Mouse (Mus musculus) neutrophil, adult 65 days (primary cell): Measurements from ENCODE around the gene Mrpl45. TPM values are rescaled to one million over a fixed set of nuclear protein-coding genes. Genes with fewer than 3 reads are reported as not detected.

Experiments used
- total RNA-seq: library from RNA; stranded (reverse); gene quantifications from 2 replicates; pipeline ENCODE4 v1.2.4, GENCODE M21; 2023

Gene Mrpl45
- 9.8 and 12.8 TPM in 2 replicates for total RNA-seq

DNA sequence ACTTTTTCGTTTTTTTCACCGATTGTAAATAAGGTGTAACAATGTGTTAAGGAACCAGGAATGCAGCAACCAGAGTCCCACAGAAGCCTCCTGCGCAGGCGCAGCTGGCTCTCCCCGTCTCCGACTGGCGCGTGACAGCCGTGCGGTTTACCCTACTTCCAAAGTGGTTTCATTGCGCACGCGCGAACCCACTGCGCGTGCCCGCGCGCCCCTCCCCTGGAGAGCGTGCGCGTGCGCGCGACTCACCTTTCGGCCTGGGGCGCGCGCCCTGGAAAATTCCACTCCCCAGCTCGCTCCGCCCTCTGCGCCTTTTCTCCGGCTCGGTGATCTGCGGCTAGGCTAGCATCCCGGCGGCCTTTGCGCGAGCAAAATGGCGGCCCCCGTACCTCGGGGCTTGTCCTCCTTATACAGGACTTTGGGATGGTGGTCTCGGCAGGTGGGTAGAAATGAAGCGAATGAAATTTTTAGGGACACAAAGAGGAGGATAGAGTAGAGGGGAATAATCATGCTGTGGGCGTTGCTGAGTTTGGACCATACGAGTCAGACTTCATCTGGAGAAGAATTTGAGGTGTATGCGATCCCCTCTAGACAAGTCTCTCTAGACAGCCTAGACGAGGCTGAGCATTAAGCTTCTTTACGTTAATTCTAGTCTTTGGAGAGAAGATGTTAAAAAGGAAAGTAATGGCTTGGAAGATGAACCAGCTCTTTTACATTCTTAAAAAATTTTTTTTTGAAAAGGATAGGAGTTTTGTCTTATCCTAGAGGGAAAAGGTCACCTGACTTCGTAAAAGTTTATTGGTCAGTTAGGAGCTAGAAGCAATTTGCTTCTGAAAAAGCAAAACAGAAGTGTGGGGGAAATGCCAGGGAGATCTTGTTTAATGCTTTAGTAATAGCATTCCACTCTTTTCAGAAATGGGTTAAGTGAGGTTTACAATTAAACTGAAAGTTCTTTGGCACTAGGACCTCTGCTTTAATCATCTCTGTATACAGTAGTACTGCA, at the start of gene Mrpl45:
Mrpl45 (plus strand) TSS at position 213 of the 1,000 bp plus-strand sequence.

GRCm38 (mm10) chr11:97280216-97280861, 35.2 kb upstream of the Mrpl45 start, which contains the start of gene Npepps:
Gene Npepps (minus strand): TSS chr11:97280638.

GRCm38 (mm10) chr11:97352027-97352684, 36.6 kb downstream of the Mrpl45 start, which contains the start of gene Gpr179:
Gene Gpr179 (minus strand): TSS chr11:97352077.

DNA sequence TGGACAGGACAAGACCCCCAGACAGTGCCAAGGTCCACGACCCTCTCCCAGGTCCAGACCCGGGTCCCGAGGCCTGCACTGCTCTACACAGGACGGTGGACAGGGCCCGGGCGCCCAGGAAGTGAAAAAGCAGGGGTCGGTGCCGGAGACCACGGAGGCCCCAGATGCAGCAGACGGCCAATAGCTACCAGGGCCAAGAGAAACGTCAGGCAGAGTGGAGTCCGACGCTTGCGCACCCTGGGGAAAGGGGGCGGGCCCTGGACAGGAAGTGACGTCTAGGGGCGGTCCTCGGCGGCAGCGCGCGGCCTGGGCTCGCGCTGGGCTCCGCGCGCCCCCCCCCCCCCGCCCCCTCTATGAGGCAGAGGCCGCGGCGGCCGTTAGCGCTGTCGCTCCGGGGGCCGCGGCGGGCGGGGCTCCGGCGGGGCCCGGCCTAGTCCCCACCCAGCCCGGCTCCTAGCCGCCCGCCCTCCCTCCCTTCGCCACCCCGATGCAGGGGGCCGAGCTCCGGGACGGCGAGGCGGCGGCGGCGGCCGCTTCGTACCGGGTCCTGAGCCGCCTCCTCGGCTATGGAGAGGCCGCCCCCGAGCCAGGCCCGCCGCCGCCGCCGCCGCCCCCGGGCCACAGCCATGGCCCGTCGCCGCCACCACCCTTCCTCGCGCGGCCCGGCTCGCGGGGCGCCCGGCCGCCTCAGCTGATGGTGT, 46.6 kb downstream of the Mrpl45 start, which contains the start of gene Socs7:
Socs7 (plus strand) TSS at position 604 of the 701 bp plus-strand sequence.

Other genes with a start within 250 kb of the Mrpl45 start
- not detected in 2 replicates for gene Tbx21, start 200.4 kb upstream of the Mrpl45 start, total RNA-seq
- gene Tbkbp1, start 164.2 kb upstream of the Mrpl45 start, total RNA-seq = 41.1 and 50.6 TPM in 2 replicates
- 70.1 and 104 TPM in 2 replicates for gene Kpnb1, start 127.8 kb upstream of the Mrpl45 start, total RNA-seq
- 175 and 265 TPM in 2 replicates for gene Npepps, start 35.1 kb upstream of the Mrpl45 start, total RNA-seq
- gene Gpr179, start 36.4 kb downstream of the Mrpl45 start, total RNA-seq = not detected in 2 replicates
- gene Socs7, start 46.8 kb downstream of the Mrpl45 start, total RNA-seq = 5.8 and 12.0 TPM in 2 replicates
- 36.3 and 40.0 TPM in 2 replicates for gene Arhgap23, start 99.8 kb downstream of the Mrpl45 start, total RNA-seq
- gene 4933428G20Rik, start 184.6 kb downstream of the Mrpl45 start, total RNA-seq = not detected in 2 replicates